Mouse (Mus musculus) hindbrain, embryonic 16.5 days (tissue): ENCODE results near the gene Slc25a33. TPM values are rescaled to one million over a fixed set of nuclear protein-coding genes. Genes with fewer than 3 reads are reported as not detected.
"Not testable (repeated sequence)": the region's sequence is repeated elsewhere in the genome, so short reads cannot be mapped to it uniquely, and the experiment has no call there.

Source experiments
- ATAC-seq: fragments of 200-750 bp; cut with Nextera tagmentation; 2 replicates; pipeline ENCODE4 v1.8.0; 2017; ENCODE audit warnings: moderate TSS enrichment, moderate library complexity
- H3K27ac ChIP-seq: fragments of 300-500 bp; sonication (generic); 2 replicates; pipeline ENCODE4 v1.5.1; 2014; ENCODE audit warnings: low read depth, mild to moderate bottlenecking, control low read depth, low read length, moderate library complexity
- H3K27me3 ChIP-seq: fragments of 300-500 bp; sonication (generic); replicated peaks from 2 replicates; pipeline ENCODE4 v1.6.1; 2014; ENCODE audit warnings: low read length; ENCODE audit not compliant: control insufficient read depth, insufficient read depth
- H3K36me3 ChIP-seq: fragments of 300-500 bp; sonication (generic); 2 replicates; pipeline ENCODE4 v1.6.1; 2014; ENCODE audit warnings: mild to moderate bottlenecking, low read length, moderate library complexity, mixed read lengths; ENCODE audit not compliant: control insufficient read depth, insufficient read depth
- H3K4me1 ChIP-seq: fragments of 300-500 bp; sonication (generic); 2 replicates; pipeline ENCODE4 v1.6.1; 2014; ENCODE audit warnings: low read depth, low read length; ENCODE audit not compliant: control insufficient read depth, insufficient read depth
- H3K4me2 ChIP-seq: fragments of 300-500 bp; sonication (generic); 2 replicates; pipeline ENCODE4 v1.6.1; 2014; ENCODE audit warnings: mild to moderate bottlenecking, low read length, control low read depth, moderate library complexity
- H3K4me3 ChIP-seq: fragments of 300-500 bp; sonication (generic); 2 replicates; pipeline ENCODE4 v1.5.1; 2014; ENCODE audit warnings: mild to moderate bottlenecking, low read length, control low read depth, moderate library complexity
- H3K9ac ChIP-seq: fragments of 300-500 bp; sonication (generic); 2 replicates; pipeline ENCODE4 v1.6.1; 2014; ENCODE audit warnings: low read depth, mild to moderate bottlenecking, control low read depth, low read length, moderate library complexity
- H3K9me3 ChIP-seq: fragments of 300-500 bp; sonication (generic); 2 replicates; pipeline ENCODE4 v1.6.1; 2014; ENCODE audit warnings: mild to moderate bottlenecking, low read length, moderate library complexity; ENCODE audit not compliant: control insufficient read depth
- WGBS: fragments of 180-500 bp; shearing (Covaris S2); extraction: QIAGEN DNeasy Blood & Tissue Kit; methylation state at CpG from one replicate; pipeline ENCODE4 v1.1.7; 2014; 5-methylcytosine and 5-hydroxymethylcytosine counted together
- polyA plus RNA-seq: library from polyadenylated mRNA; unstranded; fragments of >200 nt; fragmentation: Nextera tagmentation; extraction: Ambion mirVana; gene quantifications from 2 replicates; pipeline ENCODE4 v1.2.1, GENCODE M21; 2015

Gene Slc25a33
- polyA plus RNA-seq, 1 experiment from 2014 or later: 37.2 TPM

- no peaks in the 10 kb centered on the region for H3K27me3 ChIP-seq
- no peak overlapping the region for H3K4me2 ChIP-seq
- H3K4me3 ChIP-seq: no peak overlapping the region
- H3K9me3 ChIP-seq: no peaks in the 10 kb centered on the region
- peaks cover 5% of the 10 kb centered on the region; the same call in 1 of the 2 replicates for H3K36me3 ChIP-seq
- H3K4me1 ChIP-seq: no peaks in the 10 kb centered on the region; the same call in 1 of the 2 replicates
- WGBS: 25% methylated on average over 17 of the region's 17 CpGs
- H3K9ac ChIP-seq: no peak overlapping the region
- ATAC-seq: peak; percentile 63; the same call in 1 of the 2 replicates
- no peak overlapping the region for H3K27ac ChIP-seq
These were observed 21.8 kb downstream of the Slc25a33 start for GRCm38 (mm10) chr4:149752124-149752799.

GRCm38 (mm10) chr4:149750671-149751070, 23.4 kb downstream of the Slc25a33 start:
- no peak for ATAC-seq

GRCm38 (mm10) chr4:149749663-149750015, 24.4 kb downstream of the Slc25a33 start:
- peaks cover 11% of the 10 kb centered on the region for H3K36me3 ChIP-seq
- H3K9me3 ChIP-seq, H3K27me3 ChIP-seq, H3K27ac ChIP-seq, ATAC-seq, H3K4me1 ChIP-seq, H3K4me2 ChIP-seq, H3K9ac ChIP-seq, H3K4me3 ChIP-seq: not testable (repeated sequence)
- 93% methylated on average over 3 of the region's 3 CpGs for WGBS

More at GRCm38 (mm10) chr4:149750671-149751070, 23.4 kb downstream of the Slc25a33 start:
- no peaks in the 10 kb centered on the region; the same call in 1 of the 2 replicates for H3K4me1 ChIP-seq
- H3K36me3 ChIP-seq: peaks cover 8% of the 10 kb centered on the region
- H3K27ac ChIP-seq: no peak overlapping the region
- H3K4me2 ChIP-seq: no peak overlapping the region
- WGBS: 40% methylated on average over 5 of the region's 5 CpGs
- H3K4me3 ChIP-seq: no peak overlapping the region
- H3K9ac ChIP-seq: no peak overlapping the region
- H3K27me3 ChIP-seq: no peaks in the 10 kb centered on the region
- H3K9me3 ChIP-seq: no peaks in the 10 kb centered on the region

GRCm38 (mm10) chr4:149749003-149749662, 24.9 kb downstream of the Slc25a33 start:
- H3K27ac ChIP-seq: no peak overlapping the region
- WGBS: 90% methylated on average over 18 of the region's 18 CpGs
- no peaks in the 10 kb centered on the region for H3K27me3 ChIP-seq
- no peak overlapping the region for H3K4me2 ChIP-seq
- no peaks in the 10 kb centered on the region; the same call in 1 of the 2 replicates for H3K4me1 ChIP-seq
- ATAC-seq: no peak
- no peaks in the 10 kb centered on the region for H3K9me3 ChIP-seq
- H3K9ac ChIP-seq: no peak overlapping the region
- H3K36me3 ChIP-seq: peaks cover 13% of the 10 kb centered on the region
- H3K4me3 ChIP-seq: no peak overlapping the region

GRCm38 (mm10) chr4:149744119-149744518, 30.0 kb downstream of the Slc25a33 start:
- Histone ChIP-seq H3K36me3 (peaks cover 17% of the 10 kb centered on the region), H3K27me3 (no peaks in the 10 kb centered on the region), H3K4me3 (no peak overlapping the region), H3K9me3 (no peaks in the 10 kb centered on the region), H3K4me1 (no peaks in the 10 kb centered on the region), H3K9ac (no peak overlapping the region), H3K27ac (no peak overlapping the region), H3K4me2 (no peak overlapping the region)
- WGBS: 82% methylated on average over 7 of the region's 7 CpGs
- no peak for ATAC-seq

GRCm38 (mm10) chr4:149742011-149742530, 32.0 kb downstream of the Slc25a33 start:
- no peak overlapping the region for H3K4me3 ChIP-seq
- no peak for ATAC-seq
- H3K9ac ChIP-seq: no peak overlapping the region
- H3K4me1 ChIP-seq: peaks cover 6% of the 10 kb centered on the region
- peaks cover 13% of the 10 kb centered on the region for H3K36me3 ChIP-seq
- WGBS: 94% methylated on average over 14 of the region's 14 CpGs
- H3K9me3 ChIP-seq: no peaks in the 10 kb centered on the region
- no peak overlapping the region for H3K27ac ChIP-seq
- no peak overlapping the region for H3K4me2 ChIP-seq
- H3K27me3 ChIP-seq: no peaks in the 10 kb centered on the region

- H3K27me3 ChIP-seq: no peaks in the 10 kb centered on the region
- WGBS: 87% methylated on average over 7 of the region's 7 CpGs
- ATAC-seq: no peak
- no peak overlapping the region for H3K27ac ChIP-seq
- H3K4me3 ChIP-seq: no peak overlapping the region
- H3K36me3 ChIP-seq: peaks cover 9% of the 10 kb centered on the region
- H3K4me1 ChIP-seq: peaks cover 23% of the 10 kb centered on the region
- no peak overlapping the region for H3K4me2 ChIP-seq
- H3K9ac ChIP-seq: no peak overlapping the region
- H3K9me3 ChIP-seq: no peaks in the 10 kb centered on the region
These were observed 33.8 kb downstream of the Slc25a33 start for GRCm38 (mm10) chr4:149740301-149740700.

GRCm38 (mm10) chr4:149739478-149739877, 34.6 kb downstream of the Slc25a33 start:
- no peak overlapping the region for H3K4me2 ChIP-seq
- H3K4me3 ChIP-seq: no peak overlapping the region
- H3K4me1 ChIP-seq: peaks cover 32% of the 10 kb centered on the region
- no peak overlapping the region for H3K9ac ChIP-seq
- no peak for ATAC-seq
- 74% methylated on average over 5 of the region's 5 CpGs for WGBS
- H3K9me3 ChIP-seq: no peaks in the 10 kb centered on the region
- no peak overlapping the region for H3K27ac ChIP-seq
- peaks cover 6% of the 10 kb centered on the region for H3K36me3 ChIP-seq
- no peaks in the 10 kb centered on the region for H3K27me3 ChIP-seq
